Mouse (Mus musculus): ENCODE results near the gene Tnnt2.

DNA sequence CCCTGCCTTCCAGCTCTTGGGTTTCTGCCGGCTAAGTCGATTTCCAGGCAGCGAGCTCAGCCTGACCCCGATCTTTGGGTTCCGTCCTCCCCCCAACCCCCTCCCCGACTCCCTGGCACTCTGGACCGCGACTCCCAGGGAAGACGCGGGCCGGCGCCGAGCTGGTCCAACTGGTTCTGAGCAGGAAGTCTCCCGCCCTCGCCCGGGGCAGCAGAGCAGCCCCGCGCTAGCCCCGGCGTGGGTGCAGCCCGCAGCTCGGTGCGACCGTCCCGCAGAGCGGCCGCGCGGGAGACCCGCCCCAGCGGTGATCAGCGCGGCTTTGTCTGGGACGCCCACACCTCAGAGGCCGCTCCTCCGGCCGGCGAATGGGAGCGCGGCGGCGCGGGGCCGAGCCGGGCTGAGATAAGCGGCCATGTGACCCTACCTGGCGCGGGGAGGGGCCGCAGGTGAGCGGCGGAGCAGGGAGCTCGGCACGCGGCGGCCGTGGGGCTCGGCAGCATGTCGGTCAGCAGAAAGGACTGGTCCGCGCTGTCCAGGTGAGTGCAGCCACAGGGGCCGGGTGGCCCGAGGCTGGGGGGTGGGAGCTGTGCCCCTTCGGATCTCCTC, 17.6 kb upstream of the Tnnt2 start, which contains the start of gene Lad1:
- TF ChIP-seq CTCF (IDR thresholded peaks at IDR 0.05; ENCODE audit: extremely low read depth, insufficient read depth, insufficient read length, insufficient replicate concordance) (no peak), POLR2A (IDR thresholded peaks at IDR 0.05; ENCODE audit: low read depth, low read length) (no peak)
